Mouse (Mus musculus) cerebellum, postnatal 4 days (tissue): Measurements from ENCODE around the gene Tdrd9.
A peak's percentile ranks its signal among the peaks of the same experiment; 100 is the strongest.

Source experiments
- DNase-seq, 2 experiments: peaks; one replicate each; pipeline ENCODE4 v3.0.0; 2022; ENCODE audit warnings: low spot score in 2 of 2, mixed read lengths in 1 of 2

Tdrd9 gene

GRCm38 (mm10) chr12:111963339-111963738 lies 8.0 kb upstream of the Tdrd9 start:
- no peak for DNase-seq

- DNase-seq = peak; percentile 98 to 99
These were observed 4.6 kb upstream of the Tdrd9 start, which contains the start of gene Atp5mpl for GRCm38 (mm10) chr12:111966683-111967173. Atp5mpl (minus strand) TSS chr12:111966977.

GRCm38 (mm10) chr12:111970085-111970484 lies 1.3 kb upstream of the Tdrd9 start:
- no peak for DNase-seq

GRCm38 (mm10) chr12:111972504-111972903 lies 1.1 kb downstream of the Tdrd9 start:
- no peak for DNase-seq

GRCm38 (mm10) chr12:111974578-111974977 lies 3.2 kb downstream of the Tdrd9 start:
- DNase-seq = no peak

GRCm38 (mm10) chr12:111977138-111977537 lies 5.8 kb downstream of the Tdrd9 start:
- no peak for DNase-seq

- no peak for DNase-seq
These were observed 6.9 kb downstream of the Tdrd9 start for GRCm38 (mm10) chr12:111978274-111978673.

- no peak for DNase-seq
These were observed 9.6 kb downstream of the Tdrd9 start, which contains the start of gene Rd3l for GRCm38 (mm10) chr12:111980887-111981367. Rd3l (minus strand) TSS chr12:111981317.

GRCm38 (mm10) chr12:111981831-111982230 lies 10.5 kb downstream of the Tdrd9 start:
- no peak for DNase-seq

- no peak for DNase-seq
These were observed 11.8 kb downstream of the Tdrd9 start for GRCm38 (mm10) chr12:111983165-111983564.

- no peak for DNase-seq
These were observed 15.4 kb downstream of the Tdrd9 start for GRCm38 (mm10) chr12:111986756-111987155.

GRCm38 (mm10) chr12:111992626-111993025 lies 21.3 kb downstream of the Tdrd9 start:
- no peak for DNase-seq

- no peak for DNase-seq
These were observed 23.8 kb downstream of the Tdrd9 start for GRCm38 (mm10) chr12:111995161-111995560.

GRCm38 (mm10) chr12:111999735-112000134 lies 28.4 kb downstream of the Tdrd9 start:
- no peak for DNase-seq

- DNase-seq = peak in 1 of 2 experiments; percentile 75
These were observed 29.9 kb downstream of the Tdrd9 start for GRCm38 (mm10) chr12:112001223-112001622.

- DNase-seq = no peak
These were observed 41.3 kb downstream of the Tdrd9 start for GRCm38 (mm10) chr12:112012511-112013270.

GRCm38 (mm10) chr12:112013271-112013801 lies 42.0 kb downstream of the Tdrd9 start:
- no peak for DNase-seq

- no peak for DNase-seq
These were observed 45.0 kb downstream of the Tdrd9 start for GRCm38 (mm10) chr12:112016346-112016745.

GRCm38 (mm10) chr12:112023306-112023705 lies 51.9 kb downstream of the Tdrd9 start:
- DNase-seq = no peak

GRCm38 (mm10) chr12:112024581-112025310 lies 53.4 kb downstream of the Tdrd9 start:
- DNase-seq = no peak

- no peak for DNase-seq
These were observed 54.1 kb downstream of the Tdrd9 start for GRCm38 (mm10) chr12:112025457-112025856.
